Mouse (Mus musculus): ENCODE measurements at regions not wholly inside any gene's neighbourhood (a gene's known extent, or its start where the extent isn't known, plus 50 kb on each side); places are given as distances from the start of the nearest gene placed in this dataset.

GRCm38 (mm10) chr15:67357867-67358266 is 857.2 kb upstream of the Lrrc6 start:
- TF ChIP-seq GATA4 (IDR thresholded peaks at IDR 0.05; ENCODE audit: insufficient replicate concordance, low read length): no peak

GRCm38 (mm10) chr15:67355334-67355733 is 854.6 kb upstream of the Lrrc6 start:
- no peak for TF ChIP-seq GATA4 (IDR thresholded peaks at IDR 0.05; ENCODE audit: insufficient replicate concordance, low read length)

GRCm38 (mm10) chr15:67354598-67355159 is 854.0 kb upstream of the Lrrc6 start:
- no peak for TF ChIP-seq GATA4 (IDR thresholded peaks at IDR 0.05; ENCODE audit: insufficient replicate concordance, low read length)

GRCm38 (mm10) chr15:67349501-67349900 is 848.8 kb upstream of the Lrrc6 start:
- TF ChIP-seq GATA4 (IDR thresholded peaks at IDR 0.05; ENCODE audit: insufficient replicate concordance, low read length): no peak

GRCm38 (mm10) chr15:67345179-67346148 is 844.8 kb upstream of the Lrrc6 start:
- TF ChIP-seq GATA4 (IDR thresholded peaks at IDR 0.05; ENCODE audit: insufficient replicate concordance, low read length): no peak

- no peak for TF ChIP-seq GATA4 (IDR thresholded peaks at IDR 0.05; ENCODE audit: insufficient replicate concordance, low read length)
Observed at GRCm38 (mm10) chr15:67342050-67342449, 841.3 kb upstream of the Lrrc6 start.

GRCm38 (mm10) chr15:67337040-67337395 is 836.3 kb upstream of the Lrrc6 start:
- TF ChIP-seq GATA4 (IDR thresholded peaks at IDR 0.05; ENCODE audit: insufficient replicate concordance, low read length): no peak

GRCm38 (mm10) chr15:67336294-67337039 is 835.8 kb upstream of the Lrrc6 start:
- no peak for TF ChIP-seq GATA4 (IDR thresholded peaks at IDR 0.05; ENCODE audit: insufficient replicate concordance, low read length)

GRCm38 (mm10) chr15:67332521-67332920 is 831.8 kb upstream of the Lrrc6 start:
- TF ChIP-seq GATA4 (IDR thresholded peaks at IDR 0.05; ENCODE audit: insufficient replicate concordance, low read length): no peak

- no peak for TF ChIP-seq GATA4 (IDR thresholded peaks at IDR 0.05; ENCODE audit: insufficient replicate concordance, low read length)
Observed at GRCm38 (mm10) chr15:67320292-67320691, 819.6 kb upstream of the Lrrc6 start.

- TF ChIP-seq GATA4 (IDR thresholded peaks at IDR 0.05; ENCODE audit: insufficient replicate concordance, low read length): no peak
Observed at GRCm38 (mm10) chr15:67315202-67315601, 814.5 kb upstream of the Lrrc6 start.

- no peak for TF ChIP-seq GATA4 (IDR thresholded peaks at IDR 0.05; ENCODE audit: insufficient replicate concordance, low read length)
Observed at GRCm38 (mm10) chr15:67313648-67314047, 812.9 kb upstream of the Lrrc6 start.

GRCm38 (mm10) chr15:67305681-67306080 is 805.0 kb upstream of the Lrrc6 start:
- no peak for TF ChIP-seq GATA4 (IDR thresholded peaks at IDR 0.05; ENCODE audit: insufficient replicate concordance, low read length)

GRCm38 (mm10) chr15:67303804-67304203 is 803.1 kb upstream of the Lrrc6 start:
- no peak for TF ChIP-seq GATA4 (IDR thresholded peaks at IDR 0.05; ENCODE audit: insufficient replicate concordance, low read length)

- peak; percentile 23; the same call in 1 of the 2 replicates for TF ChIP-seq GATA4 (IDR thresholded peaks at IDR 0.05; ENCODE audit: insufficient replicate concordance, low read length)
Observed at GRCm38 (mm10) chr15:67301871-67302363, 801.2 kb upstream of the Lrrc6 start.
